Mouse (Mus musculus) effector memory CD4-positive, alpha-beta T cell, adult 7 months (primary cell): ENCODE measurements around the gene Zfp934. TPM values are rescaled to one million over a fixed set of nuclear protein-coding genes. Genes with fewer than 3 reads are reported as not detected.

Experiments used
- polyA plus RNA-seq: library from polyadenylated mRNA; unstranded; fragments of 100-300 nt; shearing (Covaris generic); gene quantifications from one replicate; pipeline ENCODE4 v1.2.1, GENCODE M21; 2017

Gene Zfp934
- 3.5 TPM for polyA plus RNA-seq

DNA sequence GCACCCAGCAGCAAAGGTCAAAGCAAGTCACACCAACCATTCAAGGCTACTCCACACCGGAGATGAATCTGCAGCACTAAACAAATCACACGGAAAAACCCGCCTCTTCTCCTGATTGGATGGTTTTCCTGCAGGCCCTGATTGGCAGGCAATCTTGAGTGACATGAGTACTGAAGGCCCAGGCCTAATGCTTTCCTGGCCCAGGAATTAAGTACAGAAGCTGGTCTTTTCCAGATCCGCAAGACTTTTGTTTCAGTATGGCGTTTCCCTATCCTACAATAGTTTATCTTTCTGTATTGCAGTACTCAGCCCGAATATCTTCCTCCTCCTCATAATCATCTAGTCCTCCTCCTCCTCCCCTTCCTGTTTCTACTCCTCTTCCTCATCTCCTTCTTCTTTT, at the start of gene Zfp934:
Zfp934 (minus strand) TSS at position 101 of the 400 bp plus-strand sequence.

GRCm38 (mm10) chr13:62558189-62559110, 12.5 kb downstream of the Zfp934 start, which contains the start of gene Zfp935:
Gene Zfp935 (minus strand): TSS chr13:62558511.

DNA sequence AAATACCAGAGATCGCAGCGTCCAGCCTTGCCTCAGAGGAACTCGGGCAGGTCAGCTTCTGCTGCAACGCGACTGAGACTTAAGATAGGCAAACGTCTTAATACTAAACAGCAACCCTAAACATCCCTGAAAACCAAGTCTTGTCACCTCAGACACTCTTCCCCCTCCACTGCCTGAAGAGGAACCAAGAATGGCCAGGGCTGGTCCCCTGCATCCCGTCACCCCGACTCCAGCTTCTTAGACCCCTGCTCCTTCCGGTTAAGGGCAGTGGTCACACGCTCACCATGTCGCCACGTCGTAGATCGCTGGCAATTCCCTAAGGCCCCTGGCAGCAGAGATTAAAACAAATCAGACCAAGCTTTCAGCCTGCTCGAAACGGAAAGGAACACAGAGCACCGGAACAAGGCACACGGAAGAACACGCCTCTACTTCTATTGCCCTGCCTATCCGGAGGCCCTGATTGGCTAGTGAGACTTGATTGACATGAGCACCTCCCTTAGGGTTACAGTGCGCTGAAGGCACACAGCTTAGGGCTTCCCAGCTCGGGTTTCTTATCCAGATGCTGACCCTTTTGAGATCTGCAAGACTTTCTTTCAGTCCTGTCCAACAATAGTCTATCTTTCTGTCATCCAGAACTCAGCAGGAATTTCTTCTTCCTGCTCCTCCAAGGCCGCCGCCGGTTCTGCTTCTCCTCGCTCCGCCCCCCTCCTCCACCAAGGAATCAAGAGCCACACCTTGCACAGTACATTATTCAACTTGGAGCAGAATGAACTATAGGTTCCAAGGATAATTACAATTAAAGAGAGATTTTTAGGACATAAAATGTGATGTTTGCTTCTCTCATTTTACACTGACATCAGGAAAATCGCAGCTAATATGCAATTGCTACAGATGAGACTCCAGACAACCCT, 104.3 kb downstream of the Zfp934 start, which contains the start of gene Gm49359:
Gm49359 (minus strand) TSS at position 409 of the 911 bp plus-strand sequence.

Other genes with a start within 250 kb of the Zfp934 start
- gene Gm3604, start 188.0 kb downstream of the Zfp934 start, polyA plus RNA-seq, result 1.4 TPM
- 6.1 TPM for gene Gm49359, start 104.4 kb downstream of the Zfp934 start, polyA plus RNA-seq
- 0.30 TPM for gene Zfp935, start 12.7 kb downstream of the Zfp934 start, polyA plus RNA-seq
- gene 6720489N17Rik, start 53.0 kb upstream of the Zfp934 start, polyA plus RNA-seq, result 0.61 TPM
- 8.2 TPM for gene Platr25, start 189.5 kb upstream of the Zfp934 start, polyA plus RNA-seq
- gene Gm5141, start 214.6 kb upstream of the Zfp934 start, polyA plus RNA-seq, result 0.93 TPM